Mouse (Mus musculus) lung, embryonic 16.5 days (tissue): ENCODE measurements at regions not wholly inside any gene's neighbourhood (a gene's known extent, or its start where the extent isn't known, plus 50 kb on each side); places are given as distances from the start of the nearest gene placed in this dataset.

Experiments used
- ATAC-seq: fragments of 200-750 bp; cut with Nextera tagmentation; 2 replicates; pipeline ENCODE4 v1.8.0; 2017; ENCODE audit warnings: low read depth, mild to moderate bottlenecking, moderate library complexity
- H3K27ac ChIP-seq: fragments of 300-500 bp; sonication (generic); 2 replicates; pipeline ENCODE4 v1.5.1; 2014; ENCODE audit warnings: mild to moderate bottlenecking, control low read depth, low read length
- H3K27me3 ChIP-seq: fragments of 300-500 bp; sonication (generic); 2 replicates; pipeline ENCODE4 v1.6.1; 2014; ENCODE audit warnings: low read depth, low read length, mixed read lengths; ENCODE audit not compliant: control insufficient read depth, insufficient read depth
- H3K36me3 ChIP-seq: fragments of 300-500 bp; sonication (generic); 2 replicates; pipeline ENCODE4 v1.6.1; 2014; ENCODE audit warnings: low read length; ENCODE audit not compliant: control insufficient read depth, insufficient read depth
- H3K4me1 ChIP-seq: fragments of 300-500 bp; sonication (generic); replicated peaks from 2 replicates; pipeline ENCODE4 v1.6.1; 2014; ENCODE audit warnings: low read length, mixed read lengths; ENCODE audit not compliant: control insufficient read depth, insufficient read depth
- H3K4me2 ChIP-seq: fragments of 300-500 bp; sonication (generic); 2 replicates; pipeline ENCODE4 v1.6.1; 2014; ENCODE audit warnings: low read depth, low read length, control low read depth
- H3K4me3 ChIP-seq: fragments of 300-500 bp; sonication (generic); 2 replicates; pipeline ENCODE4 v1.5.1; 2014; ENCODE audit warnings: mild to moderate bottlenecking, low read length, control low read depth
- H3K9ac ChIP-seq: fragments of 300-500 bp; sonication (generic); 2 replicates; pipeline ENCODE4 v1.6.1; 2014; ENCODE audit warnings: low read length, control low read depth
- H3K9me3 ChIP-seq: fragments of 300-500 bp; sonication (generic); 2 replicates; pipeline ENCODE4 v1.6.1; 2016; ENCODE audit warnings: low read length; ENCODE audit not compliant: control insufficient read depth
- WGBS: fragments of 180-500 bp; shearing (Covaris S2); extraction: QIAGEN DNeasy Blood & Tissue Kit; methylation state at CpG from one replicate; pipeline ENCODE4 v1.1.7; 2014; 5-methylcytosine and 5-hydroxymethylcytosine counted together

DNA sequence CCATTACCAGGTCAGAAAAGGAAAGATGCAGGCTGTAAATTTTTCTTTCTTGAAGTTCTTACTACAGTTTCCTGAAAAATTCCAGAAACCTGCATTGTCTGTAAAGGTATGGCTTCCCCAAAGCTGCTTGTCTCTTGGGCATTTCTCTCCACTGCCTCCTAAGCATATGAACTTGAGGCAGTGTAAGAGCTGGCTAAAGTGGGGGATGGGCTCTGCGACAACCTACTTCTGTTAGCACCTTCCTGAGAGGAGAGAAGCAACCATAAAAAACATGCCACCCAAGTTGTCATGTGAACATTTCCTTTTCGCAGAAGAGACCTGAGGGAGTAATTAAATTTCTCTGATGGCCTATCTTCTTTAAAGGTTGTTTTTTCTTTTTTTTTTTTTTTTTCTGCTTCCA lies 711.6 kb upstream of the Klhl29 start:
- H3K9me3 ChIP-seq: no peaks in the 10 kb centered on the region
- H3K36me3 ChIP-seq: no peaks in the 10 kb centered on the region
- H3K27me3 ChIP-seq: no peaks in the 10 kb centered on the region
- H3K27ac ChIP-seq: no peak overlapping the region
- WGBS: 28% methylated on average over 2 of the region's 2 CpGs
- no peak for ATAC-seq
- no peak overlapping the region for H3K9ac ChIP-seq
- H3K4me3 ChIP-seq: no peak overlapping the region
- H3K4me1 ChIP-seq: no peaks in the 10 kb centered on the region
- no peak overlapping the region for H3K4me2 ChIP-seq

DNA sequence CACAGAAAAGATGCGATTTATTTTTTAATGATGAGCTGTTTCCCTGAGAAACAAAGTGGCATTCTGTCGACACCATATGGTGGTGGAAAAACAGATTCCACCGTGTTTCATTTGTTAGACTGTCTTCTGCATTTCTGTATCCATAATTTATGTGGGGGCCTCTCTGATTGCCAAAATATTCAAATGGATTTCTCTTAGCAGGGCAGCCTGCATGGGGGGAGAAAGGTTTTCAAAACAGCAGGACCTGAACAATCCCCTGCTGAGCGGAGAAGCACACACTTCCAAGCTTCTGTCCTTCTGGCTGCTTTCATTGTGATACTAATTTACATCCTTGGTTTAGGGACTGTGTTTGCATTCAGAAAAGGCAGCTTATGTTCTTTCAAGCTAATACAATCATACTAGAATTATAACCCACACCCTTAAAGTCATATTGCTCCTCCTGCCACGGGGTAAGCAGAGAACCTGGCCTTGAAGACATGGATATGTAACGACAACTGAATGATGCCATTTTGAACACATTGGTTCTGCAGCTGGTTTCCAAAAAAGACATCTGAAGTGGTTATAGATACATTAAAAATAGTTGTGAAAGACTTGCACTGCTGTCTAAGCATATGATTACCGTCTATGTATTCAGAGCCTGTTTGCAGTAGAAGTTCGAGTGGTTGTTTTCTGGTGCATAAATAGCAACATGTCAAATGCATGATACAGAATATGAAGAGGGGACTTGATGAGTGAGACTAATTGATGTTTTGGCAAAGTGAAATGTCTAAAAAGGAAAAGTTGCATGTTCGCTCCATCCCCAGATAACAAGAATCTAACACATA lies 671.6 kb upstream of the Klhl29 start:
- H3K36me3 ChIP-seq: no peaks in the 10 kb centered on the region
- no peak overlapping the region for H3K27ac ChIP-seq
- H3K4me2 ChIP-seq: no peak overlapping the region
- H3K27me3 ChIP-seq: no peaks in the 10 kb centered on the region
- H3K4me1 ChIP-seq: no peaks in the 10 kb centered on the region
- ATAC-seq: no peak
- H3K9ac ChIP-seq: no peak overlapping the region
- H3K9me3 ChIP-seq: no peaks in the 10 kb centered on the region
- H3K4me3 ChIP-seq: no peak overlapping the region
- 65% methylated on average over 9 of the region's 9 CpGs for WGBS

DNA sequence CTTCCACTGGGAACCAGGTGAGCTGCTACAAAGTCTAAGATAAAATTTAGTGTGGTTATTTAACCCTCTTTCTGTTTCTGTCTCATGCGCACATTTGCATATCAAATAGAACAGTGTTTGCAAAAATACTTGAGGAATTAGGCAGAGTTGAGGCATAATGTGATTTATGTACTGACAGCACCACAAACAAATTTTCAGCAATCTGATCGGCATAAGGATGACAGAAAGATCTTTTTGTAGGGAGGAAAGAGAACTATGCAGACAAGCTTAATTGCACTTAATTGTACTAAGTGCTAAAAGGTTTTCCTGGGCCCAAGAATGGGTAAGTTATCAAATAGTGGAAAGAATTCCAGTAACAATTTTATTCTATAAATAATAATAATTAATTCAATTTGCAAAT lies 670.6 kb upstream of the Klhl29 start:
- no peak overlapping the region for H3K9ac ChIP-seq

DNA sequence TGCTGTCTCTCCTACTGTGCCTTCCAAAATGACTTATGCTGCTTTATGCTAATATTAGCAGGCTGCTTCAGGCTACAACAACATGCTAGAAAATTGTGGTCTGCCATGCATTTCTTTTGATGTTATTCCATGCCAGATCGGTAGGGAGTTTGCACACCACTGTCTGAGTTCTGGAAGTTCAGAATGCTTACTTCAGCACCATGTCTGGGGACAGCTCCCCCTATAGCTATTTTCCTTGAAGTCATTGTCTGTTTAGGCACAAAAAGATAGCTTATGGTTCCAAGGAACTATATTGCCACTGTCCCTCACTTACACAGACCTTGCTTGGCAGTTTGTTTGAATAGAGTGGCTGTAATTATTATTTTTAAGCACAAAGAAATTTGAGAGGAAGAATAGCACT lies 666.8 kb upstream of the Klhl29 start:
- WGBS: 28% methylated on average over 1 of the region's 1 CpGs
- Histone ChIP-seq H3K9ac (no peak overlapping the region), H3K9me3 (no peaks in the 10 kb centered on the region), H3K4me2 (no peak overlapping the region), H3K27ac (no peak overlapping the region), H3K4me1 (no peaks in the 10 kb centered on the region), H3K27me3 (no peaks in the 10 kb centered on the region), H3K4me3 (no peak overlapping the region), H3K36me3 (no peaks in the 10 kb centered on the region)
- ATAC-seq: no peak

More for the DNA sequence above, 670.6 kb upstream of the Klhl29 start:
- no peak for ATAC-seq
- 78% methylated on average over 2 of the region's 2 CpGs for whole genome bisulfite sequencing
- H3K36me3 ChIP-seq: no peaks in the 10 kb centered on the region
- no peaks in the 10 kb centered on the region for H3K9me3 ChIP-seq
- no peak overlapping the region for H3K27ac ChIP-seq
- H3K4me3 ChIP-seq: no peak overlapping the region
- no peak overlapping the region for H3K4me2 ChIP-seq
- H3K4me1 ChIP-seq: no peaks in the 10 kb centered on the region
- no peaks in the 10 kb centered on the region for H3K27me3 ChIP-seq

DNA sequence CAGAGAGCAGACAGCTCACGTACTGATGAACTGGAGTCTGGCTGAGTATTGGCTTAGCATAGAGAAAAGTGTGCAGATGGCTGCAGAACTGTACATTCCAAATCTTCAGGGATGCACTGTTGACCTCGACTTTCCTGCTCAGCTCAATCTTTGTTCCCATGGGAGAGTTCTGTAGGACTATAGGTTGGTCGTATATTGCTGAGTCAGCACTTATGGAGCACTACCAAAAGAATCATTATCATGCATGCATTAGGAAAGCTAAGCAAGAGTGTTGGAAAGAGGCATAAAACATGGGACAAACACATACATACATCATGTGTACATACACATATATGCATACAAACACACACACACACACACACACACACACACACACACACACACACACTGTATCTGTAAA lies 648.6 kb upstream of the Klhl29 start:
- ATAC-seq: no peak
- H3K27me3 ChIP-seq: no peaks in the 10 kb centered on the region
- H3K4me2 ChIP-seq: no peak overlapping the region
- WGBS: 67% methylated on average over 3 of the region's 3 CpGs
- no peaks in the 10 kb centered on the region for H3K36me3 ChIP-seq
- no peaks in the 10 kb centered on the region for H3K9me3 ChIP-seq
- H3K27ac ChIP-seq: no peak overlapping the region
- no peak overlapping the region for H3K4me3 ChIP-seq
- no peak overlapping the region for H3K9ac ChIP-seq
- H3K4me1 ChIP-seq: no peaks in the 10 kb centered on the region

DNA sequence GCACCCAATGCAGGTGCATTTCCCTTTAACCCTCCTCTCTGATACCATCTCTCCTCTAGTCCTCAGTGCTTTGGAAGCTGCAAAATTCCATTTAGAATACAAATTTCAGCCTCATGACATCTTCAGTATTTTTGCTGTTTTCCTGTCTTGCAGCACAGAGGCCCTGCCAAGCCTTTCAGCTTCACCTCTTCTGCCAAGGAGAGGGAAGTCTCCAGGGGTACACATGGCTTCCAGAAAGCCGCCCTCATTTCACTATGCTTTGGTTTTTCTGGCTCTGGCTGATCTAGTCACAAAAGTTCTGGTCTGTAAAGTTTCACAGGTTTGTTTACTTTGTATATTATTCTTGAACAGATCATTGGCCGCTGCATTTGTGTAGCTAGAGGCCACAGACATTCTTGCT lies 647.0 kb upstream of the Klhl29 start:
- Histone ChIP-seq H3K27me3 (no peaks in the 10 kb centered on the region), H3K36me3 (no peaks in the 10 kb centered on the region), H3K4me1 (no peaks in the 10 kb centered on the region), H3K4me3 (no peak overlapping the region), H3K9me3 (no peaks in the 10 kb centered on the region), H3K9ac (no peak overlapping the region), H3K4me2 (no peak overlapping the region), H3K27ac (no peak overlapping the region)
- 61% methylated on average over 2 of the region's 2 CpGs for WGBS
- no peak for ATAC-seq

DNA sequence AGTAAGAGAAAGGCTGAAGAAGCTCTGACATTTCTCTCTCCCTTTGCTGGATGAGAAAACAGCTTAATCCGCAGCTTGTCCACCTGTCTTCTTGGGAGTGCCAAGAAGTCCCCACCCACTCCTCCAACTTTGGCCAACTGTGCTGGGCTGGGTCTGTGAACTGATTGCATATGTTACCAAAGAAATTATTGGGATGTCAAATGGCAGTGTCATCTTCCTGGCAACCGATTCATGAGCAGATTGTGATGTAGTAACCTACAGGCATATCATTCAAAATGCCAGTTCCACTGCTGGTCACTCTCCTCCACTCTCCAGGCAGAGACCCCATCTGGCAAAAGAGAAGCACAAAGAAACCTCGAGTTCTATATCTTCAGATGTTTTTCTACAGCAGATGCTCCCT lies 625.5 kb upstream of the Klhl29 start:
- 60% methylated on average over 3 of the region's 3 CpGs for WGBS
- Histone ChIP-seq H3K9me3 (no peaks in the 10 kb centered on the region), H3K9ac (no peak overlapping the region), H3K27ac (no peak overlapping the region), H3K4me3 (no peak overlapping the region), H3K27me3 (no peaks in the 10 kb centered on the region), H3K4me1 (no peaks in the 10 kb centered on the region), H3K36me3 (no peaks in the 10 kb centered on the region), H3K4me2 (no peak overlapping the region)
- no peak for ATAC-seq

DNA sequence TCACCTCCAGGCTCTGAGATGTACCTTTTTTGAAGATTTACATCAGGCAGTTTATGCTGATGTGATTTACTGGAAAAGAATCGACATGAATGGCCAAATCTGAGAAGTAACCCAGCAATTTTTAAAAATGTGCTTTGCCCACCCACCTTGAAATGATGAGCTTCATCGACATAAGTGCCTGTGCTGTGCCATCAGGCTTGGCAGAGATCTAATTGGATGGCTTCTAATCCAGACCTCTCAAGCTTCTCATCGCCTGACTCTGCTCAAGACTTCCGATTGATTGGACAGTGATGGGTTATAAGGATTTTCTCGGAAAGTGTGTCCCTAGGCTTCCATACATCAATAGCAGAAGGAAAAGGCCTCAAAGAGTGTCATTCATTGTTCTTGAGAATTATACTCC lies 621.9 kb upstream of the Klhl29 start:
- ATAC-seq: no peak
- H3K27me3 ChIP-seq: no peaks in the 10 kb centered on the region
- no peak overlapping the region for H3K4me2 ChIP-seq
- H3K4me3 ChIP-seq: no peak overlapping the region
- H3K9ac ChIP-seq: no peak overlapping the region
- no peak overlapping the region for H3K27ac ChIP-seq
- WGBS: 77% methylated on average over 5 of the region's 5 CpGs
- no peaks in the 10 kb centered on the region for H3K4me1 ChIP-seq
- no peaks in the 10 kb centered on the region for H3K36me3 ChIP-seq
- H3K9me3 ChIP-seq: no peaks in the 10 kb centered on the region

DNA sequence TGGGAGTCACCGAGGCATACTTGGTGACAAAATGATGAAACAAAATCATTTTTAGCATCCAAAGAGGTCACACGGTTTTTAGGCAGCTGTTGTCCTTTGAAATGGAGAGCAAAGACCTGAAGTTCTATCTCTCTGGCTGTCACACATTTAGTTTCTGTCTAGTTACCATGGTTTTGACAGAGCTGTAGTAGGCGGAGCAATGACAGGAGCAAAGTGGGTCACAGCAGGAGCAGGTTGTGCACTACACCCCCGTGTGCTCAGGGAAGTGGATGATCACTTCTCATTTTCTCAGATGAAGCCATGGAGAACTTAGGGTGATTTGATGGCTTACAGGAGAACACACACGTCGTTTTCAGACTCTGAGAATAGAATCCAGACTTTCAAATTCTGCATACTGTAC lies 621.2 kb upstream of the Klhl29 start:
- H3K27ac ChIP-seq: no peak overlapping the region
- no peak overlapping the region for H3K9ac ChIP-seq
- ATAC-seq: no peak
- H3K4me1 ChIP-seq: no peaks in the 10 kb centered on the region
- H3K4me2 ChIP-seq: no peak overlapping the region
- WGBS: 64% methylated on average over 6 of the region's 6 CpGs
- H3K27me3 ChIP-seq: no peaks in the 10 kb centered on the region
- no peak overlapping the region for H3K4me3 ChIP-seq
- no peaks in the 10 kb centered on the region for H3K36me3 ChIP-seq
- no peaks in the 10 kb centered on the region for H3K9me3 ChIP-seq
